Mouse (Mus musculus): ENCODE data around the gene Sorcs2.

The Sorcs2 gene

GRCm38 (mm10) chr5:36359535-36360243 is 38.2 kb downstream of the Sorcs2 start:
- no peak for DNase-seq (ENCODE audit: inconsistent ontology term)

GRCm38 (mm10) chr5:36358161-36358560 is 39.8 kb downstream of the Sorcs2 start:
- DNase-seq (ENCODE audit: inconsistent ontology term): no peak

GRCm38 (mm10) chr5:36356659-36357058 is 41.3 kb downstream of the Sorcs2 start:
- DNase-seq (ENCODE audit: inconsistent ontology term): peak; percentile 51

GRCm38 (mm10) chr5:36355683-36356082 is 42.3 kb downstream of the Sorcs2 start:
- DNase-seq (ENCODE audit: inconsistent ontology term): no peak

- DNase-seq (ENCODE audit: inconsistent ontology term): no peak
Observed at GRCm38 (mm10) chr5:36353679-36354078, 44.3 kb downstream of the Sorcs2 start.

- DNase-seq (ENCODE audit: inconsistent ontology term): no peak
Observed at GRCm38 (mm10) chr5:36353194-36353593, 44.7 kb downstream of the Sorcs2 start.

GRCm38 (mm10) chr5:36346698-36347097 is 51.2 kb downstream of the Sorcs2 start:
- DNase-seq (ENCODE audit: inconsistent ontology term): peak; percentile 84

- no peak for DNase-seq (ENCODE audit: inconsistent ontology term)
Observed at GRCm38 (mm10) chr5:36339283-36339682, 58.7 kb downstream of the Sorcs2 start.

- no peak for DNase-seq (ENCODE audit: inconsistent ontology term)
Observed at GRCm38 (mm10) chr5:36336252-36336651, 61.7 kb downstream of the Sorcs2 start.

GRCm38 (mm10) chr5:36335661-36336060 is 62.3 kb downstream of the Sorcs2 start:
- DNase-seq (ENCODE audit: inconsistent ontology term): no peak

- DNase-seq (ENCODE audit: inconsistent ontology term): no peak
Observed at GRCm38 (mm10) chr5:36334227-36334626, 63.7 kb downstream of the Sorcs2 start.

- no peak for DNase-seq (ENCODE audit: inconsistent ontology term)
Observed at GRCm38 (mm10) chr5:36330472-36331155, 67.3 kb downstream of the Sorcs2 start.

- DNase-seq (ENCODE audit: inconsistent ontology term): peak; percentile 50
Observed at GRCm38 (mm10) chr5:36326057-36327010, 71.6 kb downstream of the Sorcs2 start.

GRCm38 (mm10) chr5:36324140-36324572 is 73.8 kb downstream of the Sorcs2 start:
- peak; percentile 90 for DNase-seq (ENCODE audit: inconsistent ontology term)

GRCm38 (mm10) chr5:36323526-36323925 is 74.4 kb downstream of the Sorcs2 start:
- DNase-seq (ENCODE audit: inconsistent ontology term): peak; percentile 79

- DNase-seq (ENCODE audit: inconsistent ontology term): peak; percentile 70
Observed at GRCm38 (mm10) chr5:36321581-36321980, 76.4 kb downstream of the Sorcs2 start.

GRCm38 (mm10) chr5:36320667-36321066 is 77.3 kb downstream of the Sorcs2 start:
- no peak for DNase-seq (ENCODE audit: inconsistent ontology term)

- no peak for DNase-seq (ENCODE audit: inconsistent ontology term)
Observed at GRCm38 (mm10) chr5:36317641-36318368, 80.1 kb downstream of the Sorcs2 start.

GRCm38 (mm10) chr5:36315106-36315505 is 82.8 kb downstream of the Sorcs2 start:
- no peak for DNase-seq (ENCODE audit: inconsistent ontology term)

- DNase-seq (ENCODE audit: inconsistent ontology term): peak; percentile 97
Observed at GRCm38 (mm10) chr5:36313353-36314079, 84.4 kb downstream of the Sorcs2 start.

GRCm38 (mm10) chr5:36312926-36313325 is 85.0 kb downstream of the Sorcs2 start:
- DNase-seq (ENCODE audit: inconsistent ontology term): peak; percentile 27
